Mouse (Mus musculus) 416B (cell line): ENCODE results near the gene Nrap.
"Not testable (repeated sequence)": the region's sequence is repeated elsewhere in the genome, so short reads cannot be mapped to it uniquely, and the experiment has no call there.

Source experiments
- DNase-seq: peaks from one replicate; pipeline ENCODE4 v3.0.0; 2011; ENCODE audit warnings: low read depth

Nrap gene

DNA sequence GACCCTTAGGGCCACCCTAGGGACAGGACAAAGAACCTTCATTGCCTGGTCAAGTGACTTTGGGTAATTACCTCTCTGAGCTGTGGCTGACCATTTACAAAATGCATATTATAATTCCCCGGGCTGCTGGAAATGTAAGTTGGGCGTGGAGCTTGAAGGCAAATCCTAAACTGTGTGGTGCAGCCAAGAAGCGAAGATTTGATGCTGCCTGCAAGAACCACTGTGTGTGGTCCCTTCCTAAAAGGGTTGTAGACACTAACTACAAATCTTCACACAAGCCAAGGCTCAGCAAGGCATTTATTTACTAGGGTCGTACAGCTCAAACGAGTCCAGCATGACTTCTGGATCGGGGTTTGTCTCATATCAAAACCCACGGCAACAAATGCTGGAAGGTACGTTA, 25.3 kb downstream of the Nrap start:
- no peak for DNase-seq

GRCm38 (mm10) chr19:56363721-56364460, 25.9 kb downstream of the Nrap start:
- DNase-seq: no peak

- peak; percentile 73 for DNase-seq
Observed at GRCm38 (mm10) chr19:56358890-56359289, 30.9 kb downstream of the Nrap start.

GRCm38 (mm10) chr19:56357374-56357708, 32.5 kb downstream of the Nrap start:
- DNase-seq: not testable (repeated sequence)

- DNase-seq: peak; percentile 70
Observed at GRCm38 (mm10) chr19:56356480-56357373, 33.1 kb downstream of the Nrap start.

- no peak for DNase-seq
Observed at GRCm38 (mm10) chr19:56355201-56355600, 34.6 kb downstream of the Nrap start.

DNA sequence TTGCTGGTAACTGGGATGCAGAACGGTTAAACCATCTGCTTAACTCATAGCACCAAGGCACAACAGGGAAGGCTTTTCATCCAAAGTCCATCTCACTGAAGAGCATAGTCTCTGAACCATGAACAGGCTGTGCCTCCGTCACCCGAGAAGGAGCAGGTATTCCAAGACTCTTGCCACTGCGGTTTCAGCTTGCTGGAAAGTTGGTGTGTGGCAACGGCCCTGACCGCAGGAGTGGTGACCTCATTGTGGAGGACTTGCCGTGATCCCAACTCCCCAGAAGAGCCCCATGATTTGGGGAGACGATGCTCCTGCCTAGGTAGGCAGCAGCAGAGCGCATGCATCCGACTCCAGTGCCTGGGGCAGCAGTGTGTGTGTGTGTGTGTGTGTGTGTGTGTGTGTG, 36.1 kb downstream of the Nrap start:
- no peak for DNase-seq

- peak; percentile 54 for DNase-seq
Observed at GRCm38 (mm10) chr19:56349295-56349694, 40.5 kb downstream of the Nrap start.

DNA sequence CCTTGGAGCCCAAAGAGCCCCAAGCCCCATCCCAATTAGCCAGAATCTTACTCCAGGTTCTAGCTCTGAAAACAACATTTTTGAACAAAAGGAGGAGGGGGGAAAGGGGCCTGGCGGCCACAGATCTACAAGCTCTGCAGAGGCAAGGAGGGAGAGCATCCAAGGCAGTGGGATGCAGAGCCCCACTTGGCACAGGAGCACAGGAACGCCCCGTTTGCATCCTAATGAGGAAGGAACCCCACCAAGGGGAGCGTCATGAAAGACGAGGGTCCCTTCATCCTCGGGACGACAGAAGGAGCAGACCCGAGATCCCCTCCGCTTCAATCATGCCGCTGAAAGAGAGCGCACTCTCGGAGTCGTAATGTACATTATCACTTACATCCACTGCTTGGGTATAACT, 43.1 kb downstream of the Nrap start:
- DNase-seq: no peak

DNA sequence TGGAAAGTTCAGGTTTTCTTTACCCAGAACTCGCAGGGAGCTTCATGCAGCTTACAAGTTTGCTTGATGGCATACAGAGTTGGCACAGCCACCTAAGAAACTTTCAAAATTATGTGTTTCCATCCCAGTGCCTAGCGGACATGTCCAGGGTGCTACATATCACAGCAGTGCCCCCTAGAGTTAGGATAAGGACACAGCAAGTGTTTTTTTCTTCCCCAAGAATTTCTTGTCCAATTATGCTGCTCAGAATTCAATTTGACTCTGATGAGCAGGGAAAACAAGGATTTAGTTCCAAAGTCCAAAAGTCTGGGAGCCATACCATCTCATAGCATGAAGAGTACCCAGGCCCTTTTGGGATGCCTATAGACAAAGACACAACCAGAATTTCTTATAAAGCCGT, 43.8 kb downstream of the Nrap start:
- DNase-seq: peak; percentile 55

DNA sequence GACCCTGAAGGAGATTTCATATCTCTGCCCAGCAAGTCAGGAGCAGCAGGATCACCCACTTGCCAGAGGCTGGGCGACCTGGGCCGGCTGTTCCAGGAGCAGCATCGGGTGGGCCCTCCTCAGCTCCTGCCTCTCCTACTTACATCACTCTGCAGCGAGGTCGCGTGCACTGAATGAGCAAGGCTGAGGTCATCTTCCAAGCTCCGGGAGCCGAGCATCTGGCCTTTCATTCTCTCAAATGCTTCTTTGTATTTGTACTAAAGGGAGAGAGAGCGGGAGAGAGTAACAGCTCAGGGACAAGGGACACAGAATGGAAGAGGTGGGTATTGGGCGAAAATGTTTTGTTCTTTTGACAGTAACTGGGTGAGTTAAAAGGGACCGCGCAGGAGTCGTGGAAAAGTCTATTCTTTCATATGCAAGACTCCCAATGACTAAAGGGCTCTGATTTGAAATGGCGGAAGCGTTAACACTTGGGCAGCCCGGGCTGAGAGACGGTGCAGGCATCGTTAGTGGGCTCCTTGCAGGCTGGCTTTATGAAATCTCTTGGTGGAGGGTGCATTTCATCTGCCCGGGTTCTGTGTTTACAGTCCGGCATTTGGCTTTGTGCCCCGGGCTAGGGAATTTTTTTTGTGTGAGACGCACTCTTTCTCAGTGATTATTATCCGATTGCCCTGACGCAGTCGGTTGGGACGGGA, 45.8 kb downstream of the Nrap start:
- no peak for DNase-seq

- no peak for DNase-seq
Observed at GRCm38 (mm10) chr19:56342006-56342405, 47.8 kb downstream of the Nrap start.

GRCm38 (mm10) chr19:56336826-56337225, 53.0 kb downstream of the Nrap start:
- DNase-seq: no peak

DNA sequence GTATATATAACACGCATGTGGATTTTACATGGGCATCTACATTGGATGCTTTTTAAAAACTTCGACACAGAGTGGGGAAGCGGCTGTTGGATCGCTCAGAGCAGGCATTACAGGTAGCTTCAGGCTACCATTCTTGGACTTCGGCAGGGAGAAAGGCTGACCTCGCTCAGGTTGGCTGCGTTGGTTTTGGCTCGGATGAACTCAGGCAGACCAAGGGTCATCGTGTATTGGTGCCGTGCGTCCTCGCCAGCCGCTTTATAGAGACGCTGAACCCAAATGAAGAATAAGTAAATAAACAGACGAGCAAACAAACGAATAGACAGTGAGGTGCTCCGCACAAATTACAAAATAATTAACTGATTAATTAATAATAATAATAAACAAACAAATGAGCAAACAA, 53.5 kb downstream of the Nrap start:
- no peak for DNase-seq

GRCm38 (mm10) chr19:56326243-56326855, 63.5 kb downstream of the Nrap start:
- DNase-seq: no peak

GRCm38 (mm10) chr19:56325676-56326075, 64.2 kb downstream of the Nrap start:
- DNase-seq: no peak

- DNase-seq: no peak
Observed at GRCm38 (mm10) chr19:56321303-56321920, 68.4 kb downstream of the Nrap start.

DNA sequence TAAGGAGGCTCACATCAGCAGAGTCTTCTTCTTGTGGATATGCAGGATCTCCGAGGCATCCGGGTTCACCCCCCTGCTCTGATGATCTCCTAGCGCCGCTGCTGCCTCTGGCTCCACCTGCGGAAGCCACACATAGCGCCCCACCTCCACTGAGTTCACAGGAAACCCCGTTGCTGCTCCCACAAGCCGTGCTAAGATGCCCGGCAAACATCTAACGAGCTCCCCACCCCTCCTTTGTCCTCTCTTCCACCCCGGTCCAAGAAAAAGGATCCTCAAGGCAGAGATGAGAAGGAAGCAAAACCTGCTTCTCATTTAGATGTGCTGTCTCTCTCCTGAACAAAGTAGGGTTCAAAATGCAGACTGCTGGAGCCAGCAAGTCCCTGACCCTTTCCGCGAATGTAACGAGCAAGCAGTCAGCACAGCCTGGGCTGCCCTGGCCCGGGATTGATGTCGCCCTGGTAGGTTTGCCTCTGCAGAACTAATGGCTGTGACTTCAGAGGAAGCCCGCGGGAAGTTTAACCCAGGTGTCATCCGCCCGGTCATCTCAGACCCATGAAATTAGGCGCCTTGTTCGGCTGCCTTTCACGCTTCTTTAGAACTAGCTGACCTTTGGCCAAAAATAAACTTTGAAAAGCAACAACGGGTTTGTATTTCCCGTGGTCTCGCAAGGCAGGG, 69.5 kb downstream of the Nrap start:
- no peak for DNase-seq

DNA sequence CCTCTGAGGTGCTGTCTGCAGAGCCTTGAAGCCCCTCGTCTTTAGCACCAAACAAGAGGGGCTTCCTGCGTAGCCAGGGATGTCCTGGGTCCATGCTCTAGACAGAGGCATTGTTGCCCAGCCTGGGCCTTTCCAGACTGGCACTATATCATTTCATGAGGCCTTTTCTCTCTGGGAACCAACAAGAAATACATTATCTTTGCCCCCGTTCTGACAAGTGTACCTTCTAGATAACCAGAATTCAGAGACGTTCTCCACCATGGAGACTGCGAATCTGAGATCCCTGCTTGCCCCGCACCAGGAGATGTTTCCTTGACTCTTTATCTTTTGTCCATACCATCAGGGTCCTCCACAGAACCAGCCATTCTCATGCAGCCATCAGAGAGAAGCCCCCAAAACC, 70.2 kb downstream of the Nrap start:
- no peak for DNase-seq

GRCm38 (mm10) chr19:56319219-56319618, 70.6 kb downstream of the Nrap start:
- DNase-seq: no peak

DNA sequence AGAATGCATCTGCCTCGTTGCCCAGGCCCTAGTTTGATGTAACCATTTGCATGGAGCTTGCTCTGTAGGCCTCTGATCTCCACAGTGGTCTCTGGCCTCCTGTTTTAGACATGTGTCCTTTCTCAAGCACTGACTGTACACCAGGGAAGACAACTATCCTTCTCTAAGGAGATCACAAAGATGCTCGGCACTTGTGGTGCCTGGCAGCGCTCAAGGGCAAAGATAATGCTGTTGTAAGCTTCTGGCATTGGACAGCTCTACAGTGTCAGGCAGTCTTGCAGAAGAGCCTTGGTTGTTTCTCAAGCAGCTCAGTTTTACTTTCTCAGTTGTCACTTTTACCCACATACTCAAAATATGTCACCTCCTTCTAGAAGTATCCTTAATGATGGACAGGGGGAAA, 73.3 kb downstream of the Nrap start:
- DNase-seq: no peak
